Mouse (Mus musculus) stomach, embryonic 14.5 days (tissue): Measurements from ENCODE around the gene Tmem247. TPM values are rescaled to one million over a fixed set of nuclear protein-coding genes. Genes with fewer than 3 reads are reported as not detected.
A peak's percentile ranks its signal among the peaks of the same experiment; 100 is the strongest.

Source experiments
- ATAC-seq: fragments of 200-750 bp; cut with Nextera tagmentation; 2 replicates; pipeline ENCODE4 v1.8.0; 2017; ENCODE audit warnings: low read depth, moderate TSS enrichment; ENCODE audit not compliant: insufficient number of reproducible peaks, insufficient read depth, low FRiP score
- H3K27ac ChIP-seq: fragments of 300-500 bp; sonication (generic); 2 replicates; pipeline ENCODE4 v1.5.1; 2014; ENCODE audit warnings: mild to moderate bottlenecking, low read length, moderate library complexity, mixed read lengths
- H3K27me3 ChIP-seq: fragments of 300-500 bp; sonication (generic); 2 replicates; pipeline ENCODE4 v1.6.1; 2014; ENCODE audit warnings: low read length, control low read depth, mixed read lengths; ENCODE audit not compliant: control insufficient read depth, insufficient read depth
- H3K36me3 ChIP-seq: fragments of 300-500 bp; sonication (generic); 2 replicates; pipeline ENCODE4 v1.6.1; 2014; ENCODE audit warnings: mild to moderate bottlenecking, control low read depth, low read length, moderate library complexity, mixed read lengths; ENCODE audit not compliant: control insufficient read depth, insufficient read depth
- H3K4me1 ChIP-seq: fragments of 300-500 bp; sonication (generic); 2 replicates; pipeline ENCODE4 v1.6.1; 2014; ENCODE audit warnings: low read length, control low read depth, mixed read lengths; ENCODE audit not compliant: control insufficient read depth, insufficient read depth
- H3K4me2 ChIP-seq: fragments of 300-500 bp; sonication (generic); replicated peaks from 2 replicates; pipeline ENCODE4 v1.6.1; 2014; ENCODE audit warnings: low read depth, low read length, control low read depth
- H3K4me3 ChIP-seq: fragments of 300-500 bp; sonication (generic); 2 replicates; pipeline ENCODE4 v1.5.1; 2014; ENCODE audit warnings: low read depth, low read length, control low read depth
- H3K9ac ChIP-seq: fragments of 300-500 bp; sonication (generic); replicated peaks from 2 replicates; pipeline ENCODE4 v1.6.1; 2014; ENCODE audit warnings: low read depth, mild to moderate bottlenecking, control low read depth, low read length, moderate library complexity, mixed read lengths
- H3K9me3 ChIP-seq: fragments of 300-500 bp; sonication (generic); 2 replicates; pipeline ENCODE4 v1.6.1; 2016; ENCODE audit warnings: low read depth, low read length, control low read depth; ENCODE audit not compliant: control insufficient read depth
- WGBS: fragments of 180-500 bp; shearing (Covaris S2); extraction: QIAGEN DNeasy Blood & Tissue Kit; methylation state at CpG from one replicate; pipeline ENCODE4 v1.1.7; 2014; 5-methylcytosine and 5-hydroxymethylcytosine counted together
- polyA plus RNA-seq: library from polyadenylated mRNA; unstranded; fragments of >200 nt; fragmentation: Nextera tagmentation; extraction: Ambion mirVana; gene quantifications from 2 replicates; pipeline ENCODE4 v1.2.1, GENCODE M21; 2014

Tmem247 gene
- polyA plus RNA-seq, 1 experiment from 2014 or later: not detected

DNA sequence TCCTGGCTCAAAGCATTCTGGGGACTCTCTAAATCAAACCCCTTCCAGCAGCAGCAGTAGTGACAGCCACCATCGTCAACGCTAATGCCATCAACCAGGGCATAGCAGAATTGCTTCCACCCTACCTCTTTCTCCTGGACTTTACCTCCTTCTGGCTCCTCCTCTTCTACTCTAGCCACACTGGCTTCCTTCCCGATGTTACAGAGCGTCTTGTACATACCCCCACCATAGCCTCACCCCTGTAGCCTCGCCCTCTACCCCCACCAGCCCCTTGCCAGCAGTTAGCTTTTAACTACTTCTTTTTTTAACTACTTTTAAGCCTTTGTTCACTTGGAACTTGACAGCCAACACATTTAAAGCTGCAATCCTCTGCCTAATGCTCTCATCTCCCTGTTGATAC is 17.3 kb upstream of the Tmem247 start:
- Histone ChIP-seq H3K27me3 (no peaks in the 10 kb centered on the region), H3K4me3 (no peak overlapping the region), H3K9me3 (no peaks in the 10 kb centered on the region), H3K27ac (no peak overlapping the region), H3K9ac (no peak overlapping the region), H3K36me3 (no peaks in the 10 kb centered on the region), H3K4me1 (peaks cover under 1% of the 10 kb centered on the region; the same call in 1 of the 2 replicates), H3K4me2 (no peak overlapping the region)
- WGBS: 78% methylated on average over 5 of the region's 5 CpGs
- ATAC-seq: no peak

DNA sequence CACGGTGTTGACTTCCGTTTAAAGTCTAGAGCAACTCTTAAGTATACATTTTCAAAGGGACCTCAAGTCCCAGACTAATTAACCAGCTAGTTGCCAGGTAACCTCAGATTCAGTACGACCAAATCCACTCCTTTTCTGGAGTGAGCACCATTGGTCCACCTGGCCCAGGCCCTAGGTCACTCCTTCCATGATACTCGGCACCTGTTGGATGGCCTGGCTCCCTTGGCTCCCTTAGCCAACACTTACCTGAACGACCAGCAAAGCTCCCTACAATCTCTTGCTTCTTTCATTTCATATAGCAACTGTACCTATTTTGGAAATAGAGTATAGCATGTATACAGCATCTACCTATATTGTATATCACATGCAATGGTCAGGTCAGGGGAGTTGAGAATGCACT is 16.6 kb upstream of the Tmem247 start:
- Histone ChIP-seq H3K4me3 (no peak overlapping the region), H3K9me3 (no peaks in the 10 kb centered on the region), H3K4me2 (no peak overlapping the region), H3K36me3 (no peaks in the 10 kb centered on the region), H3K9ac (no peak overlapping the region), H3K27ac (no peak overlapping the region), H3K4me1 (peaks cover 8% of the 10 kb centered on the region; the same call in 1 of the 2 replicates), H3K27me3 (no peaks in the 10 kb centered on the region)
- no peak for ATAC-seq
- WGBS: 77% methylated on average over 5 of the region's 5 CpGs

DNA sequence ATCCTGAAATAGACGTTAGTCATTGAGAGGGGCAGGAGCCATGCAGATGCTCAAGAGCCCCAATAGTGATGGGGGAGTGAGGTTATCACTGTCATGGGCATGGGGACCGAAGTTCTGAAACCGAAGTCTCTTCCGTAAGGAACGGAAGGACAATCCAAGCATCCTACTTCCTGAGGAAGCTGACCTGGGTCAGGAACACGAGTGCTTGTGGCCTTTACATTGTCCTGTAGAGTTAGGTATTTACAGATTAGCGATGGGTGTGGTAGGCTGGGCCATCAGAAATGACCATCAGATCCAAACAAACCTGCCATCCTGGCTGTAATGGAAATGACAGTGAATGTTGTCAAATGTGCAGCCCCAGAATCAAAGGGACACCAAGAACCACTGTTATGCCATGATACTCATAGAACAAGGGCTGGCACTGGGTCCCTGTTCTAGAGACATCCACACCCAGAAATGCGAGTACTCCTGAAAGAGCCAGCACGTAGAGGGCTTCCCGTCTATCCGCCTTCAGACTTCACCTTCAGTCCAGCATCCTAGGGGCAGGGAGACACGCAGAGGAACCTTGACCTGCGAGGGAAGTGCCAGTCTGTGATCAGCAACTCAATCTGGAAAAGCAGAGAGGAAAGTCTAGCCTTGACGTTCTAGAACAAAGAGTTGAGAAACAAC is 14.6 kb upstream of the Tmem247 start:
- H3K9ac ChIP-seq: no peak overlapping the region
- H3K27me3 ChIP-seq: no peaks in the 10 kb centered on the region
- no peak overlapping the region for H3K4me3 ChIP-seq
- no peak overlapping the region for H3K27ac ChIP-seq
- H3K4me2 ChIP-seq: no peak overlapping the region
- H3K36me3 ChIP-seq: no peaks in the 10 kb centered on the region
- ATAC-seq: no peak
- WGBS: 88% methylated on average over 14 of the region's 14 CpGs
- H3K4me1 ChIP-seq: peaks cover 9% of the 10 kb centered on the region; the same call in 1 of the 2 replicates
- H3K9me3 ChIP-seq: no peaks in the 10 kb centered on the region

DNA sequence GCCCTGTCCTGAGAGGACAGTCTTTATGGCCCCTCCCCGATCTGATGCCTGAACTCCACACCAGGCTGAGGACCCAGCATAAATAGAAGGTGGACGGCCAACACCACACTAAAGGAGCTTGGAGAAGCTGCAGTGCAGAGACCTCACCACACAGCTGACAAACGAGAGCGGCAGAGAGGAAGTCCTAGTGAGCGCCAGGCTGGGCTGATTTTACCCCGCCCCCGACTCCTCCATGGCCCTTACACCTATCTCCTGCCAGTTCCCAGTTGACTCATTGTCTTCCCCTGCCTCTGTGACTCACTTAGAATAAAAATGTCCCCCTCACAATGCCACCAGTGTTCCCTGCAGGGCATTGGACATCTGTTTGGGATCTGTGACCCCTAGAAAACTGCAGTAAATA is 13.6 kb upstream of the Tmem247 start:
- Histone ChIP-seq H3K27me3 (no peaks in the 10 kb centered on the region), H3K27ac (no peak overlapping the region), H3K4me3 (no peak overlapping the region), H3K9me3 (no peaks in the 10 kb centered on the region), H3K4me2 (no peak overlapping the region), H3K9ac (no peak overlapping the region), H3K36me3 (no peaks in the 10 kb centered on the region), H3K4me1 (peaks cover 9% of the 10 kb centered on the region; the same call in 1 of the 2 replicates)
- WGBS: 30% methylated on average over 7 of the region's 7 CpGs
- no peak for ATAC-seq

DNA sequence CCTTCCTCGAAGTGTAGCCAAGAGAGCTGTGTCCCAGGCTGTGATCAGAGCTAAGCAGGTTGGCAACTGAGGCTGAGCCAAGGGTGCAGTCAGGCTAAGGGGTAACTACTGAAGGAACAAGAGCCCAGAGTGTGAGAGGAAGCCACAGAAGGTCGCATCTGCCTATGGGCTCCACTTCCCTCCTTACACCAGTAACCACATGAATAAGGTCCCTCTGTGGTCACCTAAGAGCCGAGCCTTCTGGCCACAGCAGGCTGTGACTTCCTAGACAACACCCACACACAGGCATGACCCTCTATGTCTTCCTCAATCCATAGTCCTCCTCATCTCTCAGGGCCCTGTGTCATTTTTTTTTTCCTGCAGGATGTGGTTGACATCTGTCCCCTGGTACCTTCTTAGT is 12.9 kb upstream of the Tmem247 start:
- 66% methylated on average over 3 of the region's 3 CpGs for WGBS
- H3K4me1 ChIP-seq: peaks cover 9% of the 10 kb centered on the region; the same call in 1 of the 2 replicates

DNA sequence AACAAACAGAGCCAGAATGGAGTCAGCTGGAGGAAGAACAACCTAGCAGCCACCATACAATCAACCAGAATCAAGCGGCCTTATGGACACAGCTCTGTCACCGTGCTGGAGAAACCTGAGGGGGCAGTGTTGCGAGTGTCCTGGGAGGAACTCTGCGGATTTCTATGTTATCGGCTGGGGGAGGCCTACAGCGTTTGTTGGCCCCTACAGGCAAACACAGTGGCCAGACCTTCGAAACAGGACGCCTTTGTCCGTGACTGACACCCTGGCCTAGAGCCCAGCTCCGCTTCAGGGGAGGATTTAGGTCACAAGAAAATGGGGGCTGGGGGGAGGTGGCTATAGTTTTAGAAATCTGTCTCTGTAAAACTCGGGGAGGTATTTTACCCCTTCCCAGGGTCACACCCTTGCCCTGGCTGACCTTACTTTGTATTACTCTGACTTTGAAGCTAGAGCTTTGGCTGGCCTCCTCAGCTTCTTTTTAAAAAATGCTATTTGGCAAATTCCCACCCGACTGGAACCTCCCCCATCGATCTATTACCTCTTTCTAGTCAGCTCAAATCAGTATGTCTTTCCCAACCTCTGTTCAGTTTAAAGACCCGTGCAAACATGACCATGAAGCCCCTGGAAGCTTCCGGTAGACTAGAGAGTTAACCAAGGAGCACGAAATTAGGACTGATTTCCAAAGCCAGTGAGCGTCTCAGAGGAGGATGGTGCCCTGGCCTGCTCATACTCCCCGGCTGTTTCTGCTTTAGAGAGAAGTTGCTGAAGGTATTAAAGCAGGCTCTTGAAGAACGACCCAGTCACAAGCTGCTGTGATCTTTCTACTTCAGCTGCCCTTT is 11.6 kb upstream of the Tmem247 start:
- peak; percentile 73; the same call in 1 of the 2 replicates for ATAC-seq
- no peak overlapping the region for H3K4me2 ChIP-seq

More for the DNA sequence above, 12.9 kb upstream of the Tmem247 start:
- Histone ChIP-seq H3K4me3 (no peak overlapping the region), H3K36me3 (no peaks in the 10 kb centered on the region), H3K4me2 (no peak overlapping the region), H3K27me3 (no peaks in the 10 kb centered on the region), H3K9me3 (no peaks in the 10 kb centered on the region), H3K9ac (no peak overlapping the region), H3K27ac (no peak overlapping the region)
- no peak for ATAC-seq

DNA sequence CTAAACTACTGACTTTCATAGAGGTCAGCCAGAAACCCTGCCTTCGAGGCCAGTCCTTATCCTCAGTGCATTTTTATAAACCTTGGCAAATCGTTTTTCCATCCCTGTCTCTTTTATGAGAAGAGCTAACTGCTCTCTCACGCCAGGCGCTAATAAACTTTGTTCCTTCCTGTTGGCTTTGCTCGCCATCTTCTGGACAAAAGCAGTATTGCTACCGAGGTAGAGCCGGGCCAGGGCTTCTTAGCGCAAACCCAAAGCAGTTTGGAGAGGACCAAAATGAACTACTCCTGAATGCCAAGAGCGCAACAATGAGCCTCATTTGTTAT is 11.0 kb upstream of the Tmem247 start:
- H3K4me2 ChIP-seq: no peak overlapping the region
- 4% methylated on average over 9 of the region's 9 CpGs for WGBS
- no peak for ATAC-seq

More for the DNA sequence above, 11.6 kb upstream of the Tmem247 start:
- no peak overlapping the region for H3K27ac ChIP-seq
- WGBS: 21% methylated on average over 19 of the region's 19 CpGs
- H3K4me3 ChIP-seq: no peak overlapping the region
- peaks cover 9% of the 10 kb centered on the region; the same call in 1 of the 2 replicates for H3K4me1 ChIP-seq
- no peaks in the 10 kb centered on the region for H3K27me3 ChIP-seq
- no peak overlapping the region for H3K9ac ChIP-seq
- no peaks in the 10 kb centered on the region for H3K36me3 ChIP-seq
- H3K9me3 ChIP-seq: no peaks in the 10 kb centered on the region

DNA sequence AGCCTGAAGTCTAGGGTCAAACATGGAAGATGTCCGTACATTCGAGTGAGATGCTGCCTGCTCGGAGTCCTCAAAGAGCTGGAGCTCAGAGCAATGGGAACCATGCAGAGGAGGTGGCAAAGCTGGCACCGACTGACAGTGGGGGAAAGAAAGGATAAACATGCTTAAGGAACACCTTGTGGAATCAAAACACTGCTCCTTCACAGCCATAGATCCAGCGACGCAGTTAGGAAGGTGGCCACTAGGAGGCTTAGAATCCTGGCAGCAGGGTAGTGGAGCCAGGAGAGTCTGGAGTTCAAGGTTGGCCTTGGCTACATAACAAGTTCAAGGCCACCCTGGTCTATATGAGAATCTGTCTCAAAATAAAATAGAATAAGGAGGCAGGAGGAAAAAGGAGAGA is 10.5 kb upstream of the Tmem247 start:
- Histone ChIP-seq H3K4me3 (no peak overlapping the region), H3K4me1 (peaks cover 9% of the 10 kb centered on the region; the same call in 1 of the 2 replicates), H3K27ac (no peak overlapping the region), H3K9ac (no peak overlapping the region), H3K4me2 (no peak overlapping the region), H3K36me3 (no peaks in the 10 kb centered on the region), H3K27me3 (no peaks in the 10 kb centered on the region), H3K9me3 (no peaks in the 10 kb centered on the region)
- ATAC-seq: no peak
- WGBS: 27% methylated on average over 6 of the region's 6 CpGs

More for the DNA sequence above, 11.0 kb upstream of the Tmem247 start:
- Histone ChIP-seq H3K27ac (no peak overlapping the region), H3K36me3 (no peaks in the 10 kb centered on the region), H3K4me3 (no peak overlapping the region), H3K9me3 (no peaks in the 10 kb centered on the region), H3K27me3 (no peaks in the 10 kb centered on the region), H3K4me1 (peaks cover 9% of the 10 kb centered on the region; the same call in 1 of the 2 replicates), H3K9ac (no peak overlapping the region)
